Mouse (Mus musculus): ENCODE measurements around the gene Tsx. TPM values are rescaled to one million over a fixed set of nuclear protein-coding genes. Genes with fewer than 3 reads are reported as not detected.

Gene Tsx
- 0.16 TPM in 1 of 2 replicates, not detected in the other for polyA plus RNA-seq (2015; fragmentation: Nextera tagmentation; extraction: Ambion mirVana)

GRCm38 (mm10) chrX:103414167-103414566, at the start of gene Tsx:
Gene Tsx, plus strand, starts transcription at chrX:103414467.

GRCm38 (mm10) chrX:103421710-103422109, 7.4 kb downstream of the Tsx start, which contains the start of gene Gm26992:
Gene Gm26992, plus strand, starts transcription at chrX:103422010.

Other genes starting within 250 kb of the Tsx start
- gene Nap1l2, start 227.8 kb upstream of the Tsx start, polyA plus RNA-seq (2015; fragmentation: Nextera tagmentation; extraction: Ambion mirVana) = 0.24 TPM in 2 replicates
- gene Cdx4, start 93.1 kb upstream of the Tsx start, polyA plus RNA-seq (2015; fragmentation: Nextera tagmentation; extraction: Ambion mirVana) = not detected in 2 replicates
- gene Chic1, start 58.0 kb upstream of the Tsx start, polyA plus RNA-seq (2015; fragmentation: Nextera tagmentation; extraction: Ambion mirVana) = 1.5 and 1.7 TPM in 2 replicates
- gene Gm26992, start 7.5 kb downstream of the Tsx start, polyA plus RNA-seq (2015; fragmentation: Nextera tagmentation; extraction: Ambion mirVana) = not detected in 2 replicates
- gene Zcchc13, start 216.1 kb downstream of the Tsx start, polyA plus RNA-seq (2015; fragmentation: Nextera tagmentation; extraction: Ambion mirVana) = not detected in 2 replicates